Mouse (Mus musculus) liver, embryonic 12.5 days (tissue): ENCODE results near the gene Map3k15. TPM values are rescaled to one million over a fixed set of nuclear protein-coding genes. Genes with fewer than 3 reads are reported as not detected.
A peak's percentile ranks its signal among the peaks of the same experiment; 100 is the strongest.

Source experiments
- ATAC-seq: fragments of 200-750 bp; cut with Nextera tagmentation; 2 replicates; pipeline ENCODE4 v1.8.0; 2017; ENCODE audit warnings: moderate number of reproducible peaks, mild to moderate bottlenecking, moderate library complexity
- H3K27ac ChIP-seq: fragments of 300-500 bp; sonication (generic); 2 replicates; pipeline ENCODE4 v1.5.1; 2016; ENCODE audit warnings: mild to moderate bottlenecking
- H3K27me3 ChIP-seq: fragments of 300-500 bp; sonication (generic); replicated peaks from 2 replicates; pipeline ENCODE4 v1.6.1; 2016; ENCODE audit warnings: mild to moderate bottlenecking, moderate library complexity
- H3K36me3 ChIP-seq: fragments of 300-500 bp; sonication (generic); 2 replicates; pipeline ENCODE4 v1.6.1; 2016; ENCODE audit warnings: mild to moderate bottlenecking, moderate library complexity
- H3K4me1 ChIP-seq: fragments of 300-500 bp; sonication (generic); 2 replicates; pipeline ENCODE4 v1.6.1; 2016
- H3K4me2 ChIP-seq: fragments of 300-500 bp; sonication (generic); 2 replicates; pipeline ENCODE4 v1.6.1; 2016; ENCODE audit warnings: mild to moderate bottlenecking, moderate library complexity
- H3K4me3 ChIP-seq: fragments of 300-500 bp; sonication (generic); 2 replicates; pipeline ENCODE4 v1.5.1; 2016; ENCODE audit warnings: mild to moderate bottlenecking, moderate library complexity
- H3K9ac ChIP-seq: fragments of 300-500 bp; sonication (generic); 2 replicates; pipeline ENCODE4 v1.6.1; 2016; ENCODE audit warnings: mild to moderate bottlenecking, moderate library complexity
- H3K9me3 ChIP-seq: fragments of 300-500 bp; sonication (generic); replicated peaks from 2 replicates; pipeline ENCODE4 v1.6.1; 2016; ENCODE audit warnings: mild to moderate bottlenecking, moderate library complexity
- WGBS: fragments of 180-500 bp; shearing (Covaris S2); methylation state at CpG from one replicate; pipeline ENCODE4 v1.1.7; 2016; ENCODE audit not compliant: insufficient replicate concordance; 5-methylcytosine and 5-hydroxymethylcytosine counted together
- polyA plus RNA-seq: library from polyadenylated mRNA; unstranded; fragments of >200 nt; fragmentation: Nextera tagmentation; extraction: Ambion mirVana; gene quantifications from 2 replicates; pipeline ENCODE4 v1.2.1, GENCODE M21; 2016

Gene Map3k15
- 0.26 and 0.28 TPM in 2 replicates for polyA plus RNA-seq

GRCm38 (mm10) chrX:159988002-159988960, at the start of gene Map3k15:
Gene Map3k15, plus strand, starts transcription at chrX:159988433.
- peak; percentile 81 for ATAC-seq
- Histone ChIP-seq H3K27ac (no peak within 1 kb of the TSS), H3K4me1 (no peaks in the 10 kb centered on the region), H3K9me3 (no peaks in the 10 kb centered on the region), H3K4me2 (peak within 1 kb of the TSS; percentile 79), H3K4me3 (peak within 1 kb of the TSS; percentile 54), H3K27me3 (peaks cover 26% of the 10 kb centered on the region), H3K9ac (peak within 1 kb of the TSS; percentile 55), H3K36me3 (no peaks in the 10 kb centered on the region)
- WGBS = 13% methylated on average over 59 of the region's 108 CpGs

DNA sequence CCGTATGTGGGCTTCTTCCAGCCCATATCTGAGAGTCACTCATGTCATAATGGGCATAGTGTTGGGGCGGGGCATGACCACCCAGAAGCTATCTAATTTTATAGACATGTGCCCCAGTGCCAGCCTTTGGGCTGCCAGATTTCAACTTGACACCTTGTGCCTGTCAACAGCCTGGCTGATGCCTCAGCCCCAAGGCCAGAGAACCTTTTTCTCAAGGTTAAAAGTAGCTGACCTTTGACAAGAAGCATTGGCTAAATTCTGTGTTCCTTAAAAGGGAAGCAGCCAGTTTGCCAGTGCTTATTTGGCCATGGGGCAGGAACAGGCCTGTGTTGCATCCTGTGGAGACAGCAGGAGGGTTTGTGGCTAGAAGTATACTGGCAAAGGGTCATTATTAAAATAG, 45.7 kb upstream of the Map3k15 start:
- H3K9ac ChIP-seq = no peak overlapping the region
- H3K4me1 ChIP-seq = no peaks in the 10 kb centered on the region
- no peaks in the 10 kb centered on the region for H3K27me3 ChIP-seq
- H3K4me3 ChIP-seq = no peak overlapping the region
- no peaks in the 10 kb centered on the region for H3K36me3 ChIP-seq
- WGBS = 77% methylated on average over 2 of the region's 2 CpGs
- no peaks in the 10 kb centered on the region for H3K9me3 ChIP-seq
- no peak overlapping the region for H3K27ac ChIP-seq
- no peak overlapping the region for H3K4me2 ChIP-seq
- no peak for ATAC-seq

DNA sequence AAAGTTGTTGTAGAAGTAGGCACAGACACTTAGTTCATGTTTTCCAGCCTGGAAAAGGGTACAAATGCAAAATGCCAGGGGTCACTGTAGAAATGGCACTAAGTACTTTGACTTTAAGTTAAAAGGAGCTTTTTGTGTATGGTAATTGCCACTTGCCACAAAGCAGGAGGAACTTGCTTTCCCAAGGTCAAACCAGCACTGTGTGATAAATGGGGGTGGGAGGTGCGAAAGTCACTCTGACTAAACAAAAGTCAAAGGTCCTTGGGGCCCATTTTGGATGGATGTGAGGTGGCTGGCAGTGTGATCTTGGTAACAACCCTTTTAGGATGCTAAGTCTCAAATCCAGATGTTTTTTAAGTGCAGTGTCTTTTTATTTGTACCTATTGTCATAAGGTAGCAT, 44.6 kb upstream of the Map3k15 start:
- H3K9ac ChIP-seq = no peak overlapping the region
- H3K4me1 ChIP-seq = no peaks in the 10 kb centered on the region
- no peak for ATAC-seq
- no peak overlapping the region for H3K27ac ChIP-seq
- no peak overlapping the region for H3K4me3 ChIP-seq
- H3K9me3 ChIP-seq = no peaks in the 10 kb centered on the region
- H3K27me3 ChIP-seq = no peaks in the 10 kb centered on the region
- 62% methylated on average over 1 of the region's 1 CpGs for WGBS
- no peaks in the 10 kb centered on the region for H3K36me3 ChIP-seq
- no peak overlapping the region for H3K4me2 ChIP-seq

DNA sequence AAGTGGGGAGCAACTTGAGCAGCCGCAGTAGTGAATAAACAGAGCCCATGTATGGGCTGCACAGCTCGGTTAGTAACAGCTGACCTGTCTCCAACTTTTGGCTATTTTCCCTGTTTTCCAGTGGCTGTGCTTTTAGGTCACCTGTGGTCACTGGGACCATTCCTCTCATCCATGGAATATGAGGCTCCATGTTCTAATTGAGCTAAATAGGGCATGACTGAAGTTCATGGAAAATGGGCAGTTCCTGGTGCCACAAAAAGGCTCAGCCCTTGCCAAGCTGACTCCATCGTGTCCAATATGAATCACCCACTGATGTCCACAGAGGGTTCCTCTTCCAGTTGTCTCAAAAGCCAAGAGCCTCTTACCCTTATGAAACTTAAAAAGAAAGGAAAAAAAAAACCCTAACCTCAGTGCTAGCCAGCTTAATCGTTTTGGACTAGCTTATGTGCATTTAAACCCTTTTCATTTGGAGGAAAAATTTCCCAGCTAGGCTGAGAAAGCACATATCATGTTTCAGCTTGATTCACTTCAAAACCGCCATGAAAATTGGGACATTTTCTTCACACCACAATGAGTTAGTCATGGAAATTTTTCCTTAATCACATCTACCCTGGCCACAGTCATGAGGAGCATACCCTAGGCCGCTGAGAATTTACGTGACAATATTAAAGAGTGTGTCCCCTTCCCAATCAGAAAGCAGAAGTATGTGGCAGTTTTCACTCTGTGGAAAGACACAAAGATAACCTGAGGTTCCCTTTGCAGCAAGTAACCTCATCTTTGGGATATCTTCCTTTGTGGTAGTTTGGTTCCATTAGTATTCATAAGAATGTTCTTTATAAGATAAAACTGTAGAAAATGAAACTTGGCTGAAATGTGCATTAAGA, 34.4 kb upstream of the Map3k15 start:
- Histone ChIP-seq H3K27ac (no peak overlapping the region), H3K4me3 (no peak overlapping the region), H3K27me3 (peaks cover 24% of the 10 kb centered on the region), H3K9me3 (no peaks in the 10 kb centered on the region), H3K4me2 (no peak overlapping the region), H3K36me3 (no peaks in the 10 kb centered on the region), H3K4me1 (no peaks in the 10 kb centered on the region), H3K9ac (no peak overlapping the region)
- WGBS = 65% methylated on average over 7 of the region's 7 CpGs
- no peak for ATAC-seq

- Histone ChIP-seq H3K4me2 (no peak overlapping the region), H3K4me3 (no peak overlapping the region), H3K36me3 (no peaks in the 10 kb centered on the region), H3K4me1 (no peaks in the 10 kb centered on the region), H3K9ac (no peak overlapping the region), H3K9me3 (no peaks in the 10 kb centered on the region), H3K27ac (no peak overlapping the region), H3K27me3 (peaks cover 24% of the 10 kb centered on the region)
- WGBS = 70% methylated on average over 4 of the region's 4 CpGs
- ATAC-seq = no peak
Observed at GRCm38 (mm10) chrX:159954430-159954779, 33.8 kb upstream of the Map3k15 start.

- no peak overlapping the region for H3K27ac ChIP-seq
- H3K27me3 ChIP-seq = peaks cover 24% of the 10 kb centered on the region
- H3K4me1 ChIP-seq = no peaks in the 10 kb centered on the region
- H3K4me3 ChIP-seq = no peak overlapping the region
- no peaks in the 10 kb centered on the region for H3K36me3 ChIP-seq
- 68% methylated on average over 6 of the region's 6 CpGs for WGBS
- H3K4me2 ChIP-seq = no peak overlapping the region
- no peak overlapping the region for H3K9ac ChIP-seq
- no peaks in the 10 kb centered on the region for H3K9me3 ChIP-seq
- ATAC-seq = no peak
Observed at GRCm38 (mm10) chrX:159955433-159955832, 32.8 kb upstream of the Map3k15 start.

DNA sequence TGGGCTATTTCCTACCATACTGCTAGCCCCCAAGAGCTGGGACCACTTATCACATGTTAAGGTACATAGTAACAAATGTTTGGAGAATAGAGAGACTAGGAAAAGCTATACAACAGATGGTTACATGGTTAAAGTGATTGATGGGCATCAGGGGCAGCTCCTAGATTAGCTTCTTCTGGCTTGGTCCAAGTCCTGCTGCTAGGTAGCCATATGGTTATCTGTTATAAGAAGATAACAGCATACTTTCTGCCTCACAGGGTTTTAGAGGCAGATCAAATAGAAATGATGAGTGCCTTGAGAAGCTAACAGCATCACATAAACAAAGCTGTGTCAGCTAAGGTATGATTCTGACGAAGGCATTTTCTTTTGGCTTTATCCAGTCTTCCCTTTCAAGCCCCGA, 26.8 kb upstream of the Map3k15 start:
- Histone ChIP-seq H3K9me3 (no peaks in the 10 kb centered on the region), H3K27ac (no peak overlapping the region), H3K4me2 (no peak overlapping the region), H3K4me1 (no peaks in the 10 kb centered on the region), H3K27me3 (0 out of 2 replicates have a peak, but pooled peaks cover 7% of the 10 kb centered on the region), H3K9ac (no peak overlapping the region), H3K4me3 (no peak overlapping the region), H3K36me3 (no peaks in the 10 kb centered on the region)
- 66% methylated on average over 2 of the region's 2 CpGs for WGBS
- no peak for ATAC-seq

DNA sequence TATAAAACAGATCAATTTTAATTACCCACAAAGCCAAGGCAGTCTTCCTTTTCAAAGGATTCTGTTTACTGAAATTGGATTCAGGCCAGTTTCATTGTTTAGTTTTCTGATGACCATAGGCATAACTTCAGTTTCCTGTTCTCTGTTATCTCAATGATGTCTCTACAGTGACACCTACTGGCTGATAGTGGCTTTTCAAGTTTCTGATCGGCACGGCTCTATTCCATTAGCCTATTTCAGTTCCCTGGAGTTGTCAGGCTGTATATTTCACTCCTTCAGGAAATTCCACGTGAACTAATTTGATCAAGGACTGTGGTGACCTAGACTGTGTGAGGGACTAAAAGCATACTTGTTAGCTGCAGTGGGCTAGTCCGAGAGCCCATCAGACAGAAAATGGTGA, 25.0 kb upstream of the Map3k15 start:
- no peak for ATAC-seq
- Histone ChIP-seq H3K4me3 (no peak overlapping the region), H3K4me2 (no peak overlapping the region), H3K36me3 (no peaks in the 10 kb centered on the region), H3K4me1 (no peaks in the 10 kb centered on the region), H3K9me3 (no peaks in the 10 kb centered on the region), H3K9ac (no peak overlapping the region), H3K27me3 (0 out of 2 replicates have a peak, but pooled peaks cover 7% of the 10 kb centered on the region), H3K27ac (no peak overlapping the region)
- WGBS = 27% methylated on average over 4 of the region's 4 CpGs

DNA sequence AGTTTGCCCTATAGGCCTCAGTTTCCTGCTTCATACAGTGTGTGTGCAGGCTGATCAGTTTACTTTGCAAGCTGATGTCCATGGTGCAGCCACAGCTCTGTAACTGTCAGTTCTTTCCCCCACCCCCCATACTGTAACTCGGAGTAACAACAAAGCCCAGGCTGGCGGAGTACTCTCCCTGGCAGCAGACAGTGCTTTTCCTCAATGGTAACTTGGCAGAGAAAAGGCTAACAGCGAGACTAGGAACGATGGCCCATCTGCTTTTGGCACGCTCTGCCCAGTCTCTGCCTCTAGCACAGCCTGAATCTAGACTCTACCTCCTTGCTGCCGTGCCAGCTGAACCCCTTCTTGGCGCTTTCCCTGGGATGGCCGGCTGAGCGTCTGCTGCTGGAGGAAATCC, 24.3 kb upstream of the Map3k15 start:
- Histone ChIP-seq H3K4me1 (no peaks in the 10 kb centered on the region), H3K9ac (no peak overlapping the region), H3K9me3 (no peaks in the 10 kb centered on the region), H3K4me2 (no peak overlapping the region), H3K4me3 (no peak overlapping the region), H3K27ac (no peak overlapping the region), H3K36me3 (no peaks in the 10 kb centered on the region), H3K27me3 (0 out of 2 replicates have a peak, but pooled peaks cover 7% of the 10 kb centered on the region)
- 78% methylated on average over 9 of the region's 9 CpGs for WGBS
- no peak for ATAC-seq

DNA sequence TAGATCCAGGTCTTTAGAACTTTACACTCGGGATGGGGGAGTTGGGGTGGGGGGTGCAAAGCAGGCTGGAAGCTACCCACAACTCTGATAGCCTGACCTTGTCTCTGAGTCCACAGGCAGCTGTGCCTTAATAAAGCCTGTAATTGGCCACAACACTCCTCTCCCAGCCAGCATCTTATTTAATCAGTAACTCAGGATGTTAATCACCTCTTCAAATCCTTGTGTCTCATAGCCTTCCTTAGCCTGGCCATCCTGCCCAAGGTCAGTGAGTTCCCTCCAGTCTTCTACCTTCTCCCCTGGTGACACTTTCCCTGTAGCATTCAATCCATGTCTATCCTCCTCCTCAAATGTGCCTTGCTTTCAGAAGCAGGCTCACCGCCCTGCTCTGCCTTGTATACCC, 19.2 kb upstream of the Map3k15 start:
- H3K4me2 ChIP-seq = no peak overlapping the region
- H3K9ac ChIP-seq = no peak overlapping the region
- H3K4me1 ChIP-seq = no peaks in the 10 kb centered on the region
- H3K36me3 ChIP-seq = no peaks in the 10 kb centered on the region
- H3K9me3 ChIP-seq = no peaks in the 10 kb centered on the region
- no peak overlapping the region for H3K4me3 ChIP-seq
- WGBS = 73% methylated on average over 2 of the region's 2 CpGs
- no peak for ATAC-seq
- H3K27me3 ChIP-seq = peaks cover 15% of the 10 kb centered on the region; the same call in 1 of the 2 replicates
- H3K27ac ChIP-seq = no peak overlapping the region

- no peak overlapping the region for H3K9ac ChIP-seq
- no peaks in the 10 kb centered on the region for H3K36me3 ChIP-seq
- H3K4me1 ChIP-seq = no peaks in the 10 kb centered on the region
- no peak overlapping the region for H3K4me2 ChIP-seq
- 55% methylated on average over 3 of the region's 3 CpGs for WGBS
- no peak for ATAC-seq
- H3K27ac ChIP-seq = no peak overlapping the region
- H3K27me3 ChIP-seq = peaks cover 8% of the 10 kb centered on the region; the same call in 1 of the 2 replicates
- H3K9me3 ChIP-seq = no peaks in the 10 kb centered on the region
- no peak overlapping the region for H3K4me3 ChIP-seq
Observed at GRCm38 (mm10) chrX:159971091-159971779, 17.0 kb upstream of the Map3k15 start.
